Mouse (Mus musculus): Measurements from ENCODE around the gene Notch2. TPM values are rescaled to one million over a fixed set of nuclear protein-coding genes. Genes with fewer than 3 reads are reported as not detected.

Notch2 gene
- polyA plus RNA-seq (2015; fragmentation: Nextera tagmentation; extraction: Ambion mirVana): 9.0 and 11.3 TPM in 2 replicates

GRCm38 (mm10) chr3:98013401-98014281 is at the start of gene Notch2:
Gene Notch2, plus strand, starts transcription at chr3:98013527.
- no peaks in the 10 kb centered on the region for H3K36me3 ChIP-seq
- no peaks in the 10 kb centered on the region for H3K9me3 ChIP-seq (replicated peaks)
- peak within 1 kb of the TSS; percentile 94 for H3K4me2 ChIP-seq
- H3K4me1 ChIP-seq: peaks cover 17% of the 10 kb centered on the region
- H3K9ac ChIP-seq (replicated peaks): peak within 1 kb of the TSS; percentile 74
- H3K27ac ChIP-seq (replicated peaks): peak within 1 kb of the TSS; percentile 81
- H3K27me3 ChIP-seq (replicated peaks): no peaks in the 10 kb centered on the region
- peak within 1 kb of the TSS; percentile 79 for H3K4me3 ChIP-seq (replicated peaks)
- 0% methylated on average over 89 of the region's 95 CpGs for WGBS
- ATAC-seq (ENCODE audit: low FRiP score): peak; percentile 91

DNA sequence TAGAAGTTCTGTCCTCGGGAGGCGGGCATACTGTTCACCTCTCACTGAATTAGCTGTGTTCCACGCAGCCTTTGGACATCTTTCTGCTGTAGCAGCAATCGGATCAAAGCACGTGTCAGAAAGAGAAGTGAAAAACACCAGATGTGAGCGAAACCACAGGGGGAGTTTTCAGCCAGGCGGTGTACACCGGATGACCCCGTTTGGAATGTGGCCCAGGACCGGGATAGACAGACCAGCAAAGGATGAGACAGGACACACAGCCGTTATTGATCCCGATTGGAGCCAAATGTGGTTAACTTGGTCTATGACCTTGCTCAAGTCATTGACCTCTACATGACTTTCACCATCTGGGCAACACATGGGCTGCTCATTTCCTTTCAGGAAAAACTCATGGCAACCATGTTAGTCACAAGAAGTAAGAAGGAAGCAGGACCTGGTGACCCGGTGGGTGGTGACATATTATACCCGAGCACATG is 48.4 kb upstream of the Notch2 start:
- no peak overlapping the region for H3K4me2 ChIP-seq
- no peak overlapping the region for H3K9ac ChIP-seq (replicated peaks)
- WGBS: 84% methylated on average over 14 of the region's 14 CpGs
- peaks cover 10% of the 10 kb centered on the region for H3K4me1 ChIP-seq
- no peak overlapping the region for H3K27ac ChIP-seq (replicated peaks)
- no peak overlapping the region for H3K4me3 ChIP-seq (replicated peaks)
- H3K27me3 ChIP-seq (replicated peaks): no peaks in the 10 kb centered on the region
- no peaks in the 10 kb centered on the region for H3K9me3 ChIP-seq (replicated peaks)
- no peak for ATAC-seq (ENCODE audit: low FRiP score)
- no peaks in the 10 kb centered on the region for H3K36me3 ChIP-seq

DNA sequence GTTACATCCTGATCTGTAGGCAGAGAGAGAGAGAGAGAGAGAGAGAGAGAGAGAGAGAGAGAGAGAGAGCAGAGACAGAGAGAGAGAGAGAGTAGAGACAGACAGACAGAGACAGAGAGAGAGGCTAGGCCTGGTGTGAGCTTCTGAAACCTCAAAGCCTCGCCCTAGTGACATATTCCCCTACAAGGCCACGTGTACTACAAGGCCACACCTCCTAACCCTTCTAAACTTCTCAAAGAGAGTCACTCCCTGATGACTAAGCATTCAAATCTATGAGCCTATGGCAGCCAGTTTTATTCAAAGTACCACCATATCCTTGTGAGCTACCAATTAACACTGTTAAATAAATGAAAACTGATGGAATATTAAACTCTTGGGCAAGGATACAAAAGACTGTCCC is 45.7 kb upstream of the Notch2 start:
- Histone ChIP-seq H3K36me3 (no peaks in the 10 kb centered on the region), H3K9me3 (replicated peaks) (no peaks in the 10 kb centered on the region), H3K27me3 (replicated peaks) (no peaks in the 10 kb centered on the region), H3K4me3 (replicated peaks) (no peak overlapping the region), H3K4me2 (no peak overlapping the region), H3K9ac (replicated peaks) (no peak overlapping the region), H3K4me1 (peaks cover 9% of the 10 kb centered on the region; the same call in 1 of the 2 replicates), H3K27ac (replicated peaks) (no peak overlapping the region)
- no peak for ATAC-seq (ENCODE audit: low FRiP score)
- WGBS: 63% methylated on average over 2 of the region's 2 CpGs

DNA sequence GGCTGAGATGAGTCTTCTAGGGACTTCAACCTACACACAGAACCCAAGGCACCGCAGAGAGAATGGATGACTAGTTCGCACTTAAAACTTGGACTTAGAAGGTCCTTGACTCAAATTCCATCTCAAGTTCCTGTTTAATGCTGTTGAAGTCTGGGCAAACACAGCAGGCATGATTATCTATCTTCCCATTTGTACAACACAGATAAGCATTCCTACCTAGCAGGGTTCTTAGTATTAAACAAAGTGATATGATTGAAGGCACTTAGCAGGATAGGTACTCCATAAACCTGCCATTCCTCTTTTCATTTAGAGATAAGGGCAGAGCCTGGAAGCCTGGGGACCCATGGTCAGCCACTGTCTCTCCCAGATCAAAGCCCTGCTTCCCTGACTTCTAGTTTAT is 45.1 kb upstream of the Notch2 start:
- no peak for ATAC-seq (ENCODE audit: low FRiP score)
- H3K4me3 ChIP-seq (replicated peaks): no peak overlapping the region
- WGBS: 94% methylated on average over 2 of the region's 2 CpGs
- no peak overlapping the region for H3K4me2 ChIP-seq
- H3K27me3 ChIP-seq (replicated peaks): no peaks in the 10 kb centered on the region
- H3K36me3 ChIP-seq: no peaks in the 10 kb centered on the region
- no peaks in the 10 kb centered on the region for H3K9me3 ChIP-seq (replicated peaks)
- H3K9ac ChIP-seq (replicated peaks): no peak overlapping the region
- no peak overlapping the region for H3K27ac ChIP-seq (replicated peaks)
- peaks cover 9% of the 10 kb centered on the region; the same call in 1 of the 2 replicates for H3K4me1 ChIP-seq

DNA sequence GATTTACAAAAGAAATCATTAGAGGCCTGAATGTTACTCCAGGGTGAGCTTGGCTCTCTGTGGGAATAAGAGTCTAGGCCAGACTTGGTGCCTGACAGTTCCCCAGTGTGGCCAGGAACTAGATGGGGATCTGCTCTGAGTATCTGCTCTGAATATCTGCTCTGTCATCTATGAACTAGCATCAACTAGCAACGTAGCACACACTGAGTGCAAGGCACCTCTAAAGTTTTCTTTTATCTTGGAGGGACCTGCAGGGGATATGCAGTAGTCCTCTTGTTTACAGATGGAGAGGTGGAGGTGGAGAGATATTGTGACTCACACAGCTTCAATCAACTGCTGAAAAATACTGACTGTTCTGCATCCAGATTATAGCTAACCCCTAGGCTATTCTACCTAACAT is 44.3 kb upstream of the Notch2 start:
- Histone ChIP-seq H3K9ac (replicated peaks) (no peak overlapping the region), H3K4me2 (no peak overlapping the region), H3K9me3 (replicated peaks) (no peaks in the 10 kb centered on the region), H3K27me3 (replicated peaks) (no peaks in the 10 kb centered on the region), H3K27ac (replicated peaks) (no peak overlapping the region), H3K36me3 (no peaks in the 10 kb centered on the region), H3K4me3 (replicated peaks) (no peak overlapping the region), H3K4me1 (peaks cover 9% of the 10 kb centered on the region; the same call in 1 of the 2 replicates)
- ATAC-seq (ENCODE audit: low FRiP score): no peak
- 85% methylated on average over 1 of the region's 1 CpGs for WGBS

- Histone ChIP-seq H3K27me3 (replicated peaks) (no peaks in the 10 kb centered on the region), H3K4me3 (replicated peaks) (no peak overlapping the region), H3K27ac (replicated peaks) (no peak overlapping the region), H3K4me1 (peaks cover 9% of the 10 kb centered on the region; the same call in 1 of the 2 replicates), H3K4me2 (no peak overlapping the region), H3K9me3 (replicated peaks) (no peaks in the 10 kb centered on the region), H3K36me3 (no peaks in the 10 kb centered on the region), H3K9ac (replicated peaks) (no peak overlapping the region)
- 12% methylated on average over 7 of the region's 7 CpGs for whole genome bisulfite sequencing
- ATAC-seq (ENCODE audit: low FRiP score): 0 out of 2 replicates have a peak, but pooled peaks have one; percentile 5
Observed at GRCm38 (mm10) chr3:97971117-97971516, 42.2 kb upstream of the Notch2 start.

GRCm38 (mm10) chr3:97972200-97972599 is 41.1 kb upstream of the Notch2 start:
- no peaks in the 10 kb centered on the region for H3K36me3 ChIP-seq
- no peaks in the 10 kb centered on the region for H3K9me3 ChIP-seq (replicated peaks)
- peaks cover 9% of the 10 kb centered on the region; the same call in 1 of the 2 replicates for H3K4me1 ChIP-seq
- 63% methylated on average over 5 of the region's 5 CpGs for WGBS
- no peak overlapping the region for H3K4me3 ChIP-seq (replicated peaks)
- no peak overlapping the region for H3K4me2 ChIP-seq
- no peak overlapping the region for H3K9ac ChIP-seq (replicated peaks)
- no peak for ATAC-seq (ENCODE audit: low FRiP score)
- no peak overlapping the region for H3K27ac ChIP-seq (replicated peaks)
- no peaks in the 10 kb centered on the region for H3K27me3 ChIP-seq (replicated peaks)

GRCm38 (mm10) chr3:97972707-97973106 is 40.6 kb upstream of the Notch2 start:
- no peaks in the 10 kb centered on the region for H3K27me3 ChIP-seq (replicated peaks)
- H3K4me3 ChIP-seq (replicated peaks): no peak overlapping the region
- 86% methylated on average over 4 of the region's 4 CpGs for WGBS
- H3K27ac ChIP-seq (replicated peaks): no peak overlapping the region
- no peaks in the 10 kb centered on the region for H3K9me3 ChIP-seq (replicated peaks)
- ATAC-seq (ENCODE audit: low FRiP score): no peak
- no peak overlapping the region for H3K9ac ChIP-seq (replicated peaks)
- H3K36me3 ChIP-seq: no peaks in the 10 kb centered on the region
- peaks cover 9% of the 10 kb centered on the region; the same call in 1 of the 2 replicates for H3K4me1 ChIP-seq
- H3K4me2 ChIP-seq: no peak overlapping the region

DNA sequence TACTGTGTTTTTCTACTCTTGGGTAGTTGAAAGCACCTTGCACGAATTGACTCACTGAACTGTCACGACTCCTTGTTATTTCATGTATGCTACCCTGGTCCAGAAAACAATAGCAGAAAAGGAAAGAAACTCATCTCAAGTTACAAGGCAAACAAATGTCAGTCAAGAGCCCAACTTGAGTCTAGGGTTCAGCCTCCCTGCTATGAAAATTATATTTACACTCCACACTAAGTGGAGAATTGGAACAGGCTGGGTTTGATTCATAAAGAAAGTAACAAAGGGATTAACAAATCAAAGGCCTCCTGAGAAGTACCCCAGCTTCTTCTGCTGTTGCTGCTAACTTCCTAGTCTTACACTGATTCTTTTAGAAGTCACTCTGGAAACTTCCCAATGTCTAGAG is 40.0 kb upstream of the Notch2 start:
- Histone ChIP-seq H3K4me1 (peaks cover 9% of the 10 kb centered on the region; the same call in 1 of the 2 replicates), H3K9me3 (replicated peaks) (no peaks in the 10 kb centered on the region), H3K36me3 (no peaks in the 10 kb centered on the region), H3K9ac (replicated peaks) (no peak overlapping the region), H3K4me3 (replicated peaks) (no peak overlapping the region), H3K27me3 (replicated peaks) (no peaks in the 10 kb centered on the region), H3K4me2 (no peak overlapping the region), H3K27ac (replicated peaks) (no peak overlapping the region)
- WGBS: 45% methylated on average over 2 of the region's 2 CpGs
- no peak for ATAC-seq (ENCODE audit: low FRiP score)

- Histone ChIP-seq H3K4me1 (peaks cover 9% of the 10 kb centered on the region; the same call in 1 of the 2 replicates), H3K9ac (replicated peaks) (no peak overlapping the region), H3K9me3 (replicated peaks) (no peaks in the 10 kb centered on the region), H3K36me3 (no peaks in the 10 kb centered on the region), H3K4me2 (no peak overlapping the region), H3K4me3 (replicated peaks) (no peak overlapping the region), H3K27me3 (replicated peaks) (no peaks in the 10 kb centered on the region), H3K27ac (replicated peaks) (no peak overlapping the region)
- WGBS: 87% methylated on average over 6 of the region's 6 CpGs
- ATAC-seq (ENCODE audit: low FRiP score): no peak
Observed at GRCm38 (mm10) chr3:97974197-97974770, 39.0 kb upstream of the Notch2 start.

DNA sequence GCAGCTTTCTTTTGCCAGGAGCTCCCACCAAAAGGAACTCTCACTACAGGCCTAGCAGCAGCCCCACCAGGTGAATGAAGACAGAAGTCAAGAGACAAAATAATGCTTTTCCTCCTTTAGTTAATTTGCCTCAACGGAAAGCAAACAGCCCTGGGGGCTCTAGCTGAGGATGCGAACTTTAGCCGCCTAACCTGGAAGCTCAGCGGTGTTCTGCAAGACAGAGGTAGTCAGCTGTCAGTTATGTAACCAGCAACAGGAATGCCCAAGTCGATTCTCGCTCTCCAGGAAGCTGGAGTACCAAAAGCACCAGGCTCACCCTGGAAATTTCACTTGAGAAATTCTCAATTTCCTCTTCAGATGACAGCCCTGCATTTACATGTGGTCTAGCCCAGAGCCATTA is 36.6 kb upstream of the Notch2 start:
- no peak overlapping the region for H3K4me2 ChIP-seq
- H3K4me1 ChIP-seq: 0 out of 2 replicates have a peak, but pooled peaks cover 4% of the 10 kb centered on the region
- H3K9me3 ChIP-seq (replicated peaks): no peaks in the 10 kb centered on the region
- no peaks in the 10 kb centered on the region for H3K27me3 ChIP-seq (replicated peaks)
- H3K4me3 ChIP-seq (replicated peaks): no peak overlapping the region
- 77% methylated on average over 6 of the region's 6 CpGs for WGBS
- no peak for ATAC-seq (ENCODE audit: low FRiP score)
- no peaks in the 10 kb centered on the region for H3K36me3 ChIP-seq
- no peak overlapping the region for H3K9ac ChIP-seq (replicated peaks)
- H3K27ac ChIP-seq (replicated peaks): no peak overlapping the region

DNA sequence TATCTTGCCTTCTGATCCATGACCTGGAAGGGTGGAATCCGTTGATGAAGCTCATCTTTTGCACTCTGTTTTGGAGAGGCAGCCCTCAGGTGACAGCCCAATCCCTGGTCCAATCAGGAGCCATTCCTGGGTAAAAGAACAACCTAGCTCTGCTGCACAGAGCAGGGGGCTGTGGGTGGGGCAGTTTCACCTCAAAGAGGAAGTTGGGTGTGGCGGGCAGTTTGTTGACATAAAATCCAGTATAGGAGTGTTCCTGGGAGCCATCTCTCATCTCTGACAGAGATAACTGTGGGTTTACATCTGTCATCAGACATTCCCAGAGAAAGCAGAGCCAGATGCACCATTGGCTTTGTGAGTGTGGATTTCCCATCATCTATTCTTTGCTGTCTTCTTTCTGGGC is 34.6 kb upstream of the Notch2 start:
- Histone ChIP-seq H3K36me3 (no peaks in the 10 kb centered on the region), H3K27me3 (replicated peaks) (no peaks in the 10 kb centered on the region), H3K4me1 (no peaks in the 10 kb centered on the region), H3K9me3 (replicated peaks) (no peaks in the 10 kb centered on the region), H3K27ac (replicated peaks) (no peak overlapping the region), H3K4me2 (no peak overlapping the region), H3K9ac (replicated peaks) (no peak overlapping the region), H3K4me3 (replicated peaks) (no peak overlapping the region)
- WGBS: 89% methylated on average over 2 of the region's 2 CpGs
- ATAC-seq (ENCODE audit: low FRiP score): no peak

Data from neural tube, embryonic 15.5 days (tissue).